Mouse (Mus musculus): Measurements from ENCODE around the gene Cdc42ep4. TPM values are rescaled to one million over a fixed set of nuclear protein-coding genes. Genes with fewer than 3 reads are reported as not detected.
A peak's percentile ranks its signal among the peaks of the same experiment; 100 is the strongest.

The Cdc42ep4 gene
- polyA plus RNA-seq, 1 experiment from 2014 or later: 89.8 TPM

DNA sequence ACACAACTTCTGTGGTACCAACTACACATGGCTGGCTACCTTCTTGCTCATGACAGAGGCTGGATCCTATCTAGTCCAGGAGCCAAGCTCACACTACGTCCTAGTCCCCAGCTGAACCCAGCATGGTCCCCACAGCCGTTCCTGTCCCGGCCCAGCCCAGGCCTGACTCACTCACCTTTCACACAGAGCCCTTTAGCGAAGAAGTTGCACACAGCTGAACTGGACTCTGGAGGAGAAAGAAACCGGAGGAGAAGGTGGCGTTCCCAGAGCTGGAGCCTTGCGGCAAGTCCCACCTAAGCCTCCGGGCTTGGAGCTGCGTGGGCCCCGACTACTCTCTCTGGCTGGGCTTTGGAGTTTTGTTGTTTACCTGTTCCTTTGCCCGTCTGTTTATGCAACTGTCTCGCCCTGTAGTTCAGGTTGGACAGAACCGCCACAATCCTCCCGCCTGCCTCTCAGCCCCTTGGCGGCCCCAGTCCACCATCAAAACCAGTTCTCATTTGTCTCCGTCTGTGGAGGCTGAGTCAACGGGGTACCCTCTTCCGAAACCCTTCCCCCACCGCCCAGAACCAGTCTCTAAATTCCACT is 43.0 kb downstream of the Cdc42ep4 start:
- no peak for ATAC-seq
- Histone ChIP-seq H3K27me3 (peaks cover 13% of the 10 kb centered on the region), H3K4me1 (peaks cover 24% of the 10 kb centered on the region), H3K9me3 (replicated peaks) (no peaks in the 10 kb centered on the region), H3K36me3 (ENCODE audit: poor library complexity, severe bottlenecking) (peaks cover 15% of the 10 kb centered on the region), H3K27ac (no peak overlapping the region), H3K4me3 (no peak overlapping the region), H3K9ac (0 out of 2 replicates have a peak overlapping the region, but pooled peaks have one; percentile 60), H3K4me2 (no peak overlapping the region)
- 50% methylated on average over 19 of the region's 19 CpGs for WGBS

DNA sequence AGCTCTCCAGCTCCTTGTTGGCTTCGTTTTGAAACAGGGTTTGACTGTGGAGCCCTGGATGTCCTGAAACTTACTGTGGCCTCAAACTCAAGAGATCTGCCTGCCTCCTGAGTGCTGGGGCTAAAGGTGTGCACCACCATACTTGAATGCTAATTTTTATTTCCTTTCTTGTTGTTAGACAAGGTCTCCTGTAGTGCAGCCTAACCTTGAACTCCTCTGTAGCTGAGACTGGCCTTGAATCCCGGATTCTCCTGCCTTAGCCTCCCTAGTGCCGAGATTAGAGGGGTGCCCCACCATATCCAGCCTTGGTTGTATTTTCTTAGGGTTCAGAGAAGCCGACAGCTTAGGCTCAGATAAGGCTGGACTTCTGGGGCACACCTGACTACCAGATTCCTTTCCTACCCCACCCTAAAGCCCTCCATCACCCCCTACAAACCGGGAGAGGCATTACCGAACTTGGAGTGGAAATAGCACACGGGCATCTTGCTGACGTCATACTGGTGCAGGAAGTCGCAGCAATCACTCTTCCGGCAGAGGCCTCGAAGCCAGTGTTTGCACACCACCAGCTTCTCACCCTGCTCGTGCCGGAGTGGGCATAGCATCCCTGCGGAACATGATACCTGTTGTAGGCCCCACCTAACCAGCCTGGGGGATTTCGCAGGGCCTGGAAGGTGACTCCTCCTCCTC is 45.6 kb downstream of the Cdc42ep4 start:
- ATAC-seq: no peak
- peaks cover 15% of the 10 kb centered on the region for H3K36me3 ChIP-seq (ENCODE audit: poor library complexity, severe bottlenecking)
- peaks cover 13% of the 10 kb centered on the region for H3K27me3 ChIP-seq
- H3K4me2 ChIP-seq: no peak overlapping the region
- no peak overlapping the region for H3K27ac ChIP-seq
- peaks cover 24% of the 10 kb centered on the region for H3K4me1 ChIP-seq
- 87% methylated on average over 15 of the region's 15 CpGs for WGBS
- H3K9me3 ChIP-seq (replicated peaks): no peaks in the 10 kb centered on the region
- no peak overlapping the region for H3K4me3 ChIP-seq
- no peak overlapping the region for H3K9ac ChIP-seq

DNA sequence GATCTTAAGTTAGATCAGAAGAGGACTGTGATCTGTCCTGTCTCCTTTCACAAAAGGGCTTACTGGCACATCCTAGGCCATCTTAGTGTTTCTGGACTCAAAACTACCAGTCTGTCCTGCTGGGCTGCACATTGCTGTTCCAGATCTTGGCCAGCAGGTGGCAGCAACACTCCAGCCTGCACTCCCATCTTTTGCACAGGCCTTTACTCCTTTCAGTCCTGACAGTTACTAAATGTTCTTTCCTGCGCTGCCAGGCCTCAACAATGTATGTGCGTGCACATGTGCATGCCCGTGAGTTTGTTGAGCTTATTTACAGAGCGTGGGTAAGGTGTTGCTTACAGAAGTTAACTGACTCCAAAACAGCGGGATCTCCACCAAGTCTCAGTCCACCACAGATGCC is 47.9 kb downstream of the Cdc42ep4 start:
- WGBS: 38% methylated on average over 5 of the region's 5 CpGs
- ATAC-seq: peak; percentile 69
- Histone ChIP-seq H3K36me3 (ENCODE audit: poor library complexity, severe bottlenecking) (peaks cover 31% of the 10 kb centered on the region), H3K27ac (no peak overlapping the region), H3K9ac (no peak overlapping the region), H3K4me2 (no peak overlapping the region), H3K9me3 (replicated peaks) (no peaks in the 10 kb centered on the region), H3K27me3 (peaks cover 5% of the 10 kb centered on the region; the same call in 1 of the 2 replicates), H3K4me1 (peaks cover 3% of the 10 kb centered on the region; the same call in 1 of the 2 replicates), H3K4me3 (no peak overlapping the region)

DNA sequence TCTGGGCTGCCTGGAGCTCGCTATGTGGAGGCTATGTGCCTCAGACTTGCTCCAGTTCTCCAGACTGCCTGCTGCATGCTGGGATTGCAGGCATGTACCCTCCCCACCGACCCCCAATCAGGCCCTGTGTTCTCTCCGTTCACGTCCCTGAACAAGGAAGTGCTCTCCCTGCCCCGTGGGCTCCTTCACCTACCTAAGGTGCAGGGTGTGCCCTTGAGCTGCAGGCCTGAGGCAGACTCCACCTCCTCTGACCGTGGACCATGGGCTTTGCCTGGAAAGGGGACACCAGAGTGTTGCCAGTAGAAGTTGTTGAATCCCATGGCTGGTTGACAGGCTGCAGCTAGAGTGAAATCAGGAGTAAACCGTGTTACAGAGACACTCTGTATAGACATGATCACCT is 52.0 kb downstream of the Cdc42ep4 start:
- no peak for ATAC-seq
- Histone ChIP-seq H3K4me3 (no peak overlapping the region), H3K9me3 (replicated peaks) (no peaks in the 10 kb centered on the region), H3K36me3 (ENCODE audit: poor library complexity, severe bottlenecking) (peaks cover 54% of the 10 kb centered on the region), H3K27me3 (no peaks in the 10 kb centered on the region), H3K4me1 (peaks cover 3% of the 10 kb centered on the region; the same call in 1 of the 2 replicates), H3K9ac (no peak overlapping the region), H3K4me2 (no peak overlapping the region), H3K27ac (no peak overlapping the region)
- WGBS: 93% methylated on average over 7 of the region's 7 CpGs

DNA sequence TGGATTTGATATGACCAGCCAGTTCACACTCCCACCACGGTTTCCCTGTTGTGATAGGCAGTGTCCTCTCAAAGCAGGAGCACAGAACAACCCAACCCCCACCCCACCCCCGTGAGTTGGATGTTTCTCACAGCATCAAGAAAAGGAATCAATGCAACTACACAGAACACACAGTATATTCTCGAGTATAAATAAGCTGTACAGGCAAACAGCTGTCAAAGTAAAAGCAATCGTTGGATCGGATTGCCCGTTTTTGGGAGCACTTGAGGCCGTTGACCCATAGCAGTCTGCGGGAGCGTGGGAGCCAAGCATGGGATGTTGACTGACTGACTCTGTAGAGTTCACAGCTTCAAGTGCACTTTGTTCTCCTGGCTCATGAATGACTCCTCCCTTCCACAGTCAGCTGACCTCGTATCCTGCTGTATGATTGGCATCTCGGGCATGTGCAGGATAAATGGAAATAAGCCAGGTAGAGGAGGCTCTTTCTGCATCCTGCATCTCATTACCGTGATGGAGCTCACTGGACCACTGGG is 53.6 kb downstream of the Cdc42ep4 start:
- Histone ChIP-seq H3K9ac (no peak overlapping the region), H3K27ac (no peak overlapping the region), H3K4me1 (no peaks in the 10 kb centered on the region), H3K36me3 (ENCODE audit: poor library complexity, severe bottlenecking) (peaks cover 70% of the 10 kb centered on the region), H3K27me3 (no peaks in the 10 kb centered on the region), H3K9me3 (replicated peaks) (no peaks in the 10 kb centered on the region), H3K4me3 (no peak overlapping the region), H3K4me2 (no peak overlapping the region)
- ATAC-seq: no peak
- WGBS: 78% methylated on average over 12 of the region's 12 CpGs

DNA sequence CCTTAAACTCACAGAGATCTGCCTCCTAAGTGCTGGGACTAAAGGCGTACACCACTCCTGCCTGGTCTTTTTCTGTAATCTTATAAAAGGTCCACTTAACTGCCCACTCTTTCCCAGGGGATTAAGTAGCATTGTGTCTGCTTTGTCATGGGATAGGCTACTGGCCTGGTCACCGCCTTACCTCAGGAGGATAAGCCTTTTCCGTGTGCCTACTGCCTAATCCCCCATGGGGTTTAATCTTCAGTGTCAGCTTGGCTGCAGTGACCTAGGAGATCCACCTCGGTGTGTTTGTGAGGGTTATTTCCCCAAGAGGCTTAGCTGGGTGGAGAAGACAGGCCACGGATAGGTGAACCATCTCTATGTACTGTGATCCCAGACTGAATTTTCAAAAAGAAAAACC is 54.1 kb downstream of the Cdc42ep4 start:
- no peaks in the 10 kb centered on the region for H3K27me3 ChIP-seq
- 32% methylated on average over 5 of the region's 5 CpGs for WGBS
- no peaks in the 10 kb centered on the region for H3K9me3 ChIP-seq (replicated peaks)
- no peaks in the 10 kb centered on the region for H3K4me1 ChIP-seq
- H3K4me2 ChIP-seq: no peak overlapping the region
- H3K27ac ChIP-seq: no peak overlapping the region
- H3K4me3 ChIP-seq: no peak overlapping the region
- H3K36me3 ChIP-seq (ENCODE audit: poor library complexity, severe bottlenecking): peaks cover 75% of the 10 kb centered on the region
- H3K9ac ChIP-seq: no peak overlapping the region
- no peak for ATAC-seq

DNA sequence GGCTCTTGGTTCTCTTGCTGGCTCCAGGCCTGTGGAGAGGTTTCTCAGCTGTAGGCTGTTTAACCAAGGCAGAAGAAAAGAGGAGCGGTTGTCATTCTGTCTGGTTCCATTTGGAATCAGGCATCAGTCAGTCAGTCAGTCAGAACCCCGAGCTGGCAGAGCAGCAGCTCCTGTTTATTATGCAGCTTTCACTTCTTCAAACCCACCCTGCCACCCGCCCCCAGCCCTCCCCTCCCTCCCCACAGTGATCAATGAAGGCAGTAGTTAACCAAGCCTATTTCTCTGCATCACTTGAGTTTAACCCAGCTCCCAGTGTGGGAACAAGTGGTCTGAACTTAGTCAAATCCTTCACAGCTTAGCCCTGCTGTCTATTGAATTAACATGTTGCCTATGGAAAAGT is 59.8 kb downstream of the Cdc42ep4 start:
- Histone ChIP-seq H3K4me2 (no peak overlapping the region), H3K9ac (no peak overlapping the region)
- 71% methylated on average over 3 of the region's 3 CpGs for WGBS

DNA sequence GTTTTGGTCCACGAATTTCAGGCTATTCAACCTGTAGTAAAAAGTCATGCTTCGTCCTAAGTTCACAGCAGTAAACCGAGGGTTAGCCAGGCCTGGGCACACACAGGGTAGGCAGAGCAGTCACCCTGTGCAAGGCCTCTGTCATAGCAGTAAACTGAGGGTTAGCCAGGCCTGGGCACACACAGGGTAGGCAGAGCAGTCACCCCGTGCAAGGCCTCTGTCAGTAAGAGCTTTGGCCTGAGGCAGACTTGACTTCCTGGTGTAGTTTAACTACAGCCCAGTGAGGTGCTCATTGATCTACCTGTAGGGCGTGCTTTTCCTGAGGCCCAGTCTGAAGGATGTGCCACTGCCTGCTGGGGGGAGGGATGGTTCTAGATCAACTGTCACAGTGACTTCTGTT is 60.4 kb downstream of the Cdc42ep4 start:
- H3K27me3 ChIP-seq: no peaks in the 10 kb centered on the region
- H3K4me1 ChIP-seq: peaks cover 9% of the 10 kb centered on the region
- peaks cover 87% of the 10 kb centered on the region for H3K36me3 ChIP-seq (ENCODE audit: poor library complexity, severe bottlenecking)
- H3K9me3 ChIP-seq (replicated peaks): no peaks in the 10 kb centered on the region
- H3K4me3 ChIP-seq: no peak overlapping the region
- no peak for ATAC-seq
- no peak overlapping the region for H3K4me2 ChIP-seq
- WGBS: 90% methylated on average over 5 of the region's 5 CpGs
- H3K27ac ChIP-seq: no peak overlapping the region
- no peak overlapping the region for H3K9ac ChIP-seq

More for the DNA sequence above, 59.8 kb downstream of the Cdc42ep4 start:
- peaks cover 4% of the 10 kb centered on the region for H3K4me1 ChIP-seq
- H3K27me3 ChIP-seq: no peaks in the 10 kb centered on the region
- no peak overlapping the region for H3K4me3 ChIP-seq
- no peak for ATAC-seq
- H3K36me3 ChIP-seq (ENCODE audit: poor library complexity, severe bottlenecking): peaks cover 92% of the 10 kb centered on the region
- H3K9me3 ChIP-seq (replicated peaks): no peaks in the 10 kb centered on the region
- H3K27ac ChIP-seq: no peak overlapping the region

DNA sequence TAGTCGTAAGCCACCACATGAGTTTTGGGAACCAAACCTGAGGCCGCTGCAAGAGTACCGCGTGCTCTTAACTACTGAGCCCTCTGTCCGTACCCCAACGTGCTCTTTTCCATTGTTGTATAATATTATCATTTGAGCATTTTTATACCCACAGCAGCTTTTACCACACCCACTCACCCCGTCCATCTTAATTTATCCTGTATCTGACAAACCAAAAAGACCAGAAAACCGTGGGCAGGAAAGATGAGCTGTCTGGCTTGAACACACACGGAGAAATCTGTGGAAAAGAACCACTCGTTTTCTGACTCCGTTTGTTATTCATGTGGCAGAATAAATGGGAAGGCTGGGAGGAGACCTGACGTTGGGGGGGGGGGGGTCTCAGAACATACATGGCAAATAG is 61.2 kb downstream of the Cdc42ep4 start:
- Histone ChIP-seq H3K4me2 (no peak overlapping the region), H3K27ac (no peak overlapping the region), H3K4me3 (no peak overlapping the region), H3K36me3 (ENCODE audit: poor library complexity, severe bottlenecking) (peaks cover 79% of the 10 kb centered on the region), H3K4me1 (peaks cover 13% of the 10 kb centered on the region), H3K27me3 (no peaks in the 10 kb centered on the region), H3K9ac (no peak overlapping the region), H3K9me3 (replicated peaks) (no peaks in the 10 kb centered on the region)
- 93% methylated on average over 12 of the region's 12 CpGs for WGBS
- ATAC-seq: no peak

DNA sequence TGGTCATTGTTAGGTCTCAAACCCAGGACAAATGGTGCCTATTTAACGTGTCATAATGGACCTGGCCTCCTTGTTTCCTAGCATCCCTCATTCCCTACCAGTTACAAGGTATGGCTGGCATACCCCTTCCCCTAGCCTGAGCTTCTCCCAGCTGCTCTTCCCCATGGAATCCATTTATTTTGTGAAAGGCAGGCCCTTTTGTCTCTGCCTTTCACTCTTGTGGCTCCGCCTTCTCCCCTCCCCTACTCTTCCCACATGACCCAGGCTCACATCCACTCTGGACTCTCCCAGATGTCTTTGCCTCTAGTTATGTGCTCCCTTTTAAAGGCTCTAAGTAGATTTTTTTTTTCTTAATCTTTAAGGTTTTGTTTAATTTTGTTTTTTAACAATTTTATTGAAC is 64.7 kb downstream of the Cdc42ep4 start:
- H3K4me3 ChIP-seq: no peak overlapping the region
- peak overlapping the region; percentile 17 for H3K4me2 ChIP-seq
- H3K27ac ChIP-seq: peak overlapping the region; percentile 48; the same call in 1 of the 2 replicates
- H3K4me1 ChIP-seq: peaks cover 34% of the 10 kb centered on the region
- ATAC-seq: no peak
- H3K9ac ChIP-seq: no peak overlapping the region
- H3K36me3 ChIP-seq (ENCODE audit: poor library complexity, severe bottlenecking): peaks cover 44% of the 10 kb centered on the region
- WGBS: 45% methylated on average over 2 of the region's 2 CpGs
- no peaks in the 10 kb centered on the region for H3K27me3 ChIP-seq
- no peaks in the 10 kb centered on the region for H3K9me3 ChIP-seq (replicated peaks)

DNA sequence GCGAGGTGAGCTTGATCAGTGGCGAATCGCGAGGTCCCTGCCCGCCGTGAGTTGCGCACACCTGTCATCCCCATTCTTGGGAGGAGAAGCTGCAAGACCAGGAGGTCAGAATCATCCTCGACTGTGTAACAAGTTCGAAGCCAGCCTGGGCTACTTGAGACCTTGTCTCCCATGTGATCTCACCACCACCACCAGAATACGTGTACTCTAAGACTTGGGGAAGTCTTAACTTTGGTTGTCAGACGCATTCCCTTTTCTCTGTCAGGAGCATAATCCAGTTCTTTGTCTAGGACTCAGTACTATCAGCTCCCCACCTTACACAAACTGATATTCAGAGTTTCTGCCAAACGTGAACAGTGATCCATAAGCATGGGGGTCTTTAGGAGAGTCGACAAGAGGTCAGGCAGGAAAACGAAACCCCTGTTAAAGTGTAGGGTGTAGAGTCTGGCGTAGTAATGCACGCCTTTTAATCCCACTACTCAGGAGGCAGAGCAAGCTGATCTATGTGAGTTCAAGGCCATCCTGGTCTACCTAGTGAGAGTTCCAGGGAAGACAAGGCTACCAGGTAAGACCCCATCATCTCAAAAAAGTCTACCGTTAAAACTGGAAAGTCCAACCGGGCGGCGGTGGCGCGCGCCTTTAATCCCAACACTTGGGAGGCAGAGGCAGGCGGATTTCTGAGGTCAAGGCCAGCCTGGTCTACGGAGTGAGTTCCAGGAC is 66.8 kb downstream of the Cdc42ep4 start:
- peak overlapping the region; percentile 93 for H3K4me3 ChIP-seq
- whole genome bisulfite sequencing: 41% methylated on average over 25 of the region's 25 CpGs
- no peak for ATAC-seq
- H3K27ac ChIP-seq: peak overlapping the region; percentile 95
- no peaks in the 10 kb centered on the region for H3K9me3 ChIP-seq (replicated peaks)
- H3K4me1 ChIP-seq: peaks cover 48% of the 10 kb centered on the region
- peak overlapping the region; percentile 94 for H3K4me2 ChIP-seq
- H3K27me3 ChIP-seq: no peaks in the 10 kb centered on the region
- peaks cover 24% of the 10 kb centered on the region for H3K36me3 ChIP-seq (ENCODE audit: poor library complexity, severe bottlenecking)
- peak overlapping the region; percentile 91 for H3K9ac ChIP-seq
